Mouse (Mus musculus) ZHBTc4 (cell line): Measurements from ENCODE around the gene Atp5d.
A peak's percentile ranks its signal among the peaks of the same experiment; 100 is the strongest.

ENCODE experiments used
- DNase-seq: peaks from one replicate; pipeline ENCODE4 v3.0.0-alpha.2; 2011; ENCODE audit warnings: low read depth, low spot score

The Atp5d gene

DNA sequence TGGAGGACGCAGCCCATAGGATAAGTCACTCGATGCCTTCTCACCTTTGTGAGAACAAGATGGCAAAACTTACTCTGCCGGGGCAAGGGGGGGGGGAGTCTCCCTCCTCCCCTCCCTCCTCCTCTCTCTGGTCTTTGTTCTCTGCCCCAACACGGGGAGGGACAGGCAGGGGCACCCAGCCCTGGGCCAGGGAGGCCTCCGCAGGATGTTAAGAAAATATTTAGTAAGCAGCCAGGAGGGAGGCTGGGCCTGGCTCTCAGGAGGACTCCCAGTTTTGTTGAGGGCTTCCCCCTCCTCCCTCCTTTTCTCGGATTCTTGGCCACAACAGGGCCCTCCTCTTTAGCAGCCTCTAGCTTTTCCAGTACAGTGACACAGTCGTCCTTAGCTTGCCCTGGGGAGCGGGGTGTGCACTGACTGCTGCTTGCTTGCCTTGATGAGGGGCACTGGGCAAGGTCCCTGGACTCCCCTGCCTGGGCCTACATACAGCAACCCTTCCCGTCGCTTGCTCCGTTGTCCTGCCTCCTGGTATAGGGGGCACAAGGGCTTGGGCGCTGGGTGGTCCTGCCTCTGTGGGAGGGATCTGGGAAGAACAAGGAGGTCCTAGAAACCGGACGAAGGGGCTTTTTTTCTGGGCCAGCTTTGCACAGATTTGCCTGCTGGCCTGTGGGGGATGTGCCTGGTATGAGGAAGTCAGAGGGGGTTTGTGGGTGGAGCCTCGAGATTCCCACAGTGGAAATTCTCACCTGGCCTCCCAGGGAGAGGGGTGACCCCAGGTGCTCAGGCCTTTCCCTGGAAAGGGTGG, 13.8 kb downstream of the Atp5d start:
- DNase-seq: peak; percentile 52

DNA sequence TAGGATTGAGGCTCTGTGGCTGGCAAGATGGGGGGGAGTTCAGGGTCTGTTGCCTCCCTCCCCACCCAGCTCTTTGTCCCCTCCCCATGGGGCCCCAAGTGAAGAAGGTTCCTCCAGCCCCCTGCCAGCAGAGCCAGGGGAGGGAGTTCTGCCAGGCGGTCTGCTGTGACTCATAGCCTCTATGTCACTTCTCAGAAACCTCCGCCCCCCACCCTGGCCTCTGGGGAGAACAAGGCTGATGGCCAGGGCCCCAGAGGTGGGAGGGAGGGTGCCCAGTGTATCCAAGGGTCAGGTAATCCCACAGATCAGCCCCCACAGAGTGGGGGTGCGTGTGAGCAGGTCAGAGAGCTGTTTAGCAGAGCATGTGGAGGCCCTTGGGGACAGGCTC, 14.4 kb downstream of the Atp5d start:
- DNase-seq: no peak

- no peak for DNase-seq
Observed at GRCm38 (mm10) chr10:80153713-80154112, 15.3 kb downstream of the Atp5d start.

- DNase-seq: no peak
Observed at GRCm38 (mm10) chr10:80154384-80154783, 16.0 kb downstream of the Atp5d start.

DNA sequence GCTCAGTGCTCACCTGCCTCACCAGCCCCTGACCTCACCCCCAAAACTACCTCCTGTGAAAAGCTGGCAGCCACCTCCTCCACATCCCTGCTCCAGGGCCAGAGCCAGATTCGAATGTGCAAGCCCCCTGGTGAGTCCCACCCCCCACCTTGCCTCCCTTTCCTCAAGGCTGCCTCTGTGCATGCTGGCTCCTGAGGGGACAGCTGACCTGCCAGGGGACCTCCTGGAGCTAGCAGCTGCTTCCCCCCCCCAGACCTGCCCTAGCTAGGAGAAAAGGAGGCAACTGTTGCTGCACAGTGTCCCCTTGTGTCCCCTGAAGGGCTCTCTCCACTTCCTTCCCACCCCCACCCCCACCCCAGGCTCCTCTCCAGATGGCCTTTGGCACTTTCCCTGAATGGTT, 16.8 kb downstream of the Atp5d start:
- DNase-seq: no peak

GRCm38 (mm10) chr10:80156002-80156751, 17.7 kb downstream of the Atp5d start:
- no peak for DNase-seq

DNA sequence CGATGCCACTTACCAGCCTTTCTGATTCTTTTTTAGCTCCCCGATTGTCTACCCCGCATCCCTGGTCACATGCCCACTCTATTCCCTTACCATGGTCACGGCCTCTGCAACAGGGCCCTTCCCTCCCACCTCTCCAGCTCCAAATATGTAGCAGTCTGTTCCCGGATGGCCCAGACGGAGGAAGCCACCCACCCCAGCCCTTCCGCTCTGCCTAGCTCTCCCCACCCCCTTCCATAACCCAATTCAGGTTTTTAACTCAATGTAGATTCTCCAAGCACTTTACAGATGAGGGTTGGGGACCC, 18.3 kb downstream of the Atp5d start:
- no peak for DNase-seq

- no peak for DNase-seq
Observed at GRCm38 (mm10) chr10:80157141-80157929, 18.9 kb downstream of the Atp5d start.

GRCm38 (mm10) chr10:80158307-80158986, 20.0 kb downstream of the Atp5d start:
- peak; percentile 72 for DNase-seq

DNA sequence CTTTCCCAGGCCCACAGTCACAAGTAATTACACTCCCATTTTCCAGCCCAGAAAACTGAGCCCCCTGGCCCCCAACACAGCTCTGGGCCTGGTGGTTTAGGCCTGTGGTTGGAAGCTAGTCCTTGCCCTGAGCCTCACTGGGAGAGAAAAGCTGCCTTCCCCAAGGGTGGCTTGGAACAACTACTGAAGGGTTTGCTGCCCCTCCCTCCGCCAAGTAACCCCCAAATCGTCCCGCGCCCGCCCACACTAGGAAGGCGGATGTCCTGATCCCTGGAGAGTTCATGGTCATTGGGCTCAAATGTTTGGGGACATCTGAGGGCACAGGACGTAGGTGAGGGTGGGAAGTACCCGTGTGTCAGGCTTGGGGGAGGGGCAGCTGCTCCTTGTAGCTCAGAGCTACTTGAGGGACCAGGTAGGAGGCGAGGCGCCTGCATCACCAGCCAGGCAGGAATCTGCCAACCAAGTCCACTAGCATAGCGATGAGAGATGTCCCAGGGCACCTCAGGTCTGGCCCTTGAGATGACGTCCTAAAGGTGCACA, 20.7 kb downstream of the Atp5d start:
- peak; percentile 48 for DNase-seq

- peak; percentile 98 for DNase-seq
Observed at GRCm38 (mm10) chr10:80159561-80160454, 21.4 kb downstream of the Atp5d start.

DNA sequence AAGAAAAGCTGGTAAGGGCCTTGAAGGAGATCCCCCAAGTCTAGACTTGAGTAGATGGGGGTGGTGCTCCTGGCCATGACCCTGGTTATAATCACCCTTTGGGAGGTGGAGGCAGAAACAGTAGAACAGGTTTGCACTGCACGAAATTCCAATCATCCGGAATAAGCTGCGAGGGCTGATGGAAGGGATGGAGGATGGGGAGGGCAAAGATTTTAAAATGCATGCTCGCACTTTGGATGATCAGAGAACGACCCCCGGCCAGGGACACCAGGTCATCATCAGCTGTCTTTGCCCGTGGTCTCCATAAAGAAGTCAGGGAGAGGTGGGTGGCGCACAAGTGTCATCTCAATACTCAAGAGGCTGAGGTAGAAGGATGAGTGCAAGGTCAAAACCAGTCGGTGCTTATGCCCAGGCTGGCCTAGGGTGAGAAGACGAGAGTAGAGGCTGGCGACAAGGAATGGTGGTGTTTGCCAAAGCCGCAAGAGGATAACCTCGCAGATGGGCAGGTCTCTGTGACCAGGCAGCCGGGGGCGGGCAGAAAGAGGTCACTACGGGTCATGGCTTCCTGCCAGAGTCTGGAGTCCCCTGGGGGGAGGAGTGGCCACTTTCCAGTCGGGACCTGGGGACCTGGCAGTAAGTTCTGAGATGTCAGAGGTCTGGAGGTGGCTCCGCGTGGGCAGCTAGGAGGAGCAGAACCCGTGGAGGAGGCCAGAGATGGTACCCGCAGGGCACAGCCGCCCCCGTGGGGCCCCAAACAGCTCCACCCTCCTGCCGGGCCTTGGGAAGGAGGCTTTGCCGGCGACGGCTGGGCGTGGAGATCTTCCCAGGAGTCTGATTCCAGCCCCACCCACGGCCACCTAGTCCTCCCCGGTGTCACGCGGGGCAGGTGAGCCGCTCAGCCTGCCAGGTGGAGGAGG, 22.3 kb downstream of the Atp5d start:
- DNase-seq: peak; percentile 76

DNA sequence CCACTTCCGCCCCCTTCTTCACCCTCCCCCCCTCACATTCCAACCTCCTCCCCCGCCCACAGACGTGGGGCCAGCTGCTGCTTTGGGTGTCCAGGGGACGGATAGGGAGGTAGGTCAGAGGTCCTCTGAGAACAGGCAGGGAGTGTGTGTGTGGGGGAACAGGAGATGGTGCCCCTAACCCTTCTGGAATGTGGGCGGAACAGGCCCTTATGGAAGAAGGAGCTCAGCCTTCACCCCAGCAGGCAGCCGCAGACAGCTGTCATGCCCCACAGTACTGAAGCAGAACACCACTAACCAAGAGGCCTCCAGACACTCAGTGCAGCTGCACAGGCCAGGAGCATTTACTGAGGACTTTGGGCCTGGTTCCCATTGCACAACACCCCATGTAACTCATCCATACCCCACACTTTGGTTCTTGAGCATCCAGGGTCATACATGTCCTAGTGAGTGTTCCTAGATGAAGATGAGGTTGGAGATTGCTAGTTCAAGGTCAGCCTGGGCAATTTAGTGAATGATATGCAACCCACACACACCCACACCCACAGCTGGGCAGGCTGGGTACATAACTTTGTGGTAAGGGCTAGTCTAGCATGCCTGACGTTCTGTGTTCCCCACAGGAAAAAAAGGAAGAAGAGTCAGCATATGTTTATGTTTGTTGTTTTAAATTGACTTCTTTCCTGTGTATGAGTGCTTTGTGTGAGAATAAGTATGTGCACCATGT, 23.2 kb downstream of the Atp5d start:
- no peak for DNase-seq

- DNase-seq: no peak
Observed at GRCm38 (mm10) chr10:80162243-80162608, 23.8 kb downstream of the Atp5d start.

DNA sequence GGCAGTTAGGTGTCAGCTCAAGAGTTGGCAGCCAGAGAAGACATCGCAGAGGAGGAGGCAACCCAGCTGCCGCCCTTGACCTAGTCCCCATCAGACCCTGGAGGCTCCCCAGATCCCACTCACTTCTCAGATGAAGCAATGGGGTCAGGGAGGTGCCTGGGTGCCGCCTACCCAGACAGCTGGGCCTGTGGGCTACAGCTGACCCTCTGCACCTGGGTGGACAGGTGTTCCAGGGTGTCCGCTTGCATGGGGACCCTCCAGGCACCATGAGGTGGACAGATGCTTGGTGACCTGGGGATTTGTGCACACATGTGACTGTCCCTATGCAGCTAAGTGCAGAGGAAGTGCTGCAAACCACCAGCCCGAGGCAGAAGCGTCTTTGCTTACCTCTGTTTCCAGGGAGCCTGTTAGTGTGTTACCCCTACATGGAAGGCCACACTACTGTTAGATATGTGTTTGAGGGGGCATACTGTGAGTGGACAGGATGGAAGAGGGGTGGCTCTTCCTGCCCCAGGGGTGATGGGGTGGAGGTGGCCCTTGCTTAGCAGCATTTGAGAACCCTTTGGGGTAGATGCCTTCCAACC, 24.4 kb downstream of the Atp5d start:
- DNase-seq: no peak

GRCm38 (mm10) chr10:80163721-80164120, 25.3 kb downstream of the Atp5d start:
- DNase-seq: no peak

GRCm38 (mm10) chr10:80164161-80164997, 25.9 kb downstream of the Atp5d start:
- no peak for DNase-seq

DNA sequence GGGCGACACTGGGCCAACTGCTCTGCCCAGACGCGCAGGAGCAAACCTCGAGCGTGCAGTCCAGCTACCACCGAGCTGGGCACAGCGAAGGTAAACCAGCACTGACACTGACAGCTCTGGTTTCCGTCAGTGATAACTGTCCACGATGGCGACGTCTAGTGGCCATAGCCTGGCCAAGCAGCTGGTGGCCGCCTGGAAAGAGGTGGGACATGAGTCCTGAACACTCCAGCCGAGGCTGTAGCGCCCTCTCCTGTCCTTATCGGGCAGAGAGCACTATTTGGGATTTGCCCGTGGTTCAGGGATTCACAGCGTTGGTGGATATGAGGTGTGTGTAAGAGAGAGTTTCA, 26.5 kb downstream of the Atp5d start:
- DNase-seq: peak; percentile 92
